Mouse (Mus musculus): ENCODE measurements around the gene Ptprd. TPM values are rescaled to one million over a fixed set of nuclear protein-coding genes. Genes with fewer than 3 reads are reported as not detected.

The Ptprd gene
- polyA plus RNA-seq, 1 experiment from 2014 or later: 18.6 TPM

- Histone ChIP-seq H3K27ac (ENCODE audit: low read depth, low read length) (no peak overlapping the region), H3K4me1 (ENCODE audit: control insufficient read depth, insufficient read depth, low read length) (no peaks in the 10 kb centered on the region), H3K9ac (ENCODE audit: low read length) (no peak overlapping the region), H3K36me3 (ENCODE audit: control insufficient read depth, insufficient read depth, low read length) (no peaks in the 10 kb centered on the region), H3K27me3 (ENCODE audit: control insufficient read depth, insufficient read depth, low read length) (no peaks in the 10 kb centered on the region), H3K4me2 (no peak overlapping the region), H3K9me3 (ENCODE audit: control insufficient read depth, low read length) (no peaks in the 10 kb centered on the region), H3K4me3 (ENCODE audit: low read depth, low read length) (no peak overlapping the region)
- ATAC-seq (ENCODE audit: low FRiP score) (no peak), DNase-seq (ENCODE audit: low spot score, missing footprints) (no peak)
- 85% methylated on average over 2 of the region's 2 CpGs for WGBS
These were observed 1056.2 kb downstream of the Ptprd start for GRCm38 (mm10) chr4:77155561-77155960.

DNA sequence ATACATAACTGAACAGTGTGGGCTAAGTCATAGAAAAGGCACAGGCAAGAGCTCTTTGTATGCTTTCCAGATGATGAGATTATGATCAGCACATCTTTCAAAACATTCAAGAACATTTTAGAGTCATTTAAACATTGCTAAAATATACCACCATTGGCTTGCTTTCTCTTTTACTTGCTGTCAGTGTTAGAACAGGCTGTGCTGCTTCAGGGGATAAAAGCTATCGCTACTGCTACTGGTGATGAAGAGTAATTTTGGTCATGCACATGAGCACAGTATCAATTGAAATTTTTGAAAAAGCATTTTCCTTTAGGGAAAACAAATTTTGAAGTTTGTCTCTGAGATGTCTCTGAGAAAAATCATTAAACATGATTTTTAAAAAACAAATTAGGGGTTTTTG lies 1056.7 kb downstream of the Ptprd start:
- DNase-seq (ENCODE audit: low spot score, missing footprints) (no peak), ATAC-seq (ENCODE audit: low FRiP score) (no peak)
- Histone ChIP-seq H3K4me3 (ENCODE audit: low read depth, low read length) (no peak overlapping the region), H3K27ac (ENCODE audit: low read depth, low read length) (no peak overlapping the region), H3K9ac (ENCODE audit: low read length) (no peak overlapping the region), H3K9me3 (ENCODE audit: control insufficient read depth, low read length) (no peaks in the 10 kb centered on the region), H3K4me1 (ENCODE audit: control insufficient read depth, insufficient read depth, low read length) (no peaks in the 10 kb centered on the region), H3K36me3 (ENCODE audit: control insufficient read depth, insufficient read depth, low read length) (no peaks in the 10 kb centered on the region), H3K4me2 (no peak overlapping the region), H3K27me3 (ENCODE audit: control insufficient read depth, insufficient read depth, low read length) (no peaks in the 10 kb centered on the region)
- WGBS: 100% methylated on average over 1 of the region's 1 CpGs

- H3K27me3 ChIP-seq (ENCODE audit: control insufficient read depth, insufficient read depth, low read length): no peaks in the 10 kb centered on the region
- no peaks in the 10 kb centered on the region for H3K9me3 ChIP-seq (ENCODE audit: control insufficient read depth, low read length)
- no peak overlapping the region for H3K4me2 ChIP-seq
- no peak overlapping the region for H3K9ac ChIP-seq (ENCODE audit: low read length)
- no peaks in the 10 kb centered on the region for H3K4me1 ChIP-seq (ENCODE audit: control insufficient read depth, insufficient read depth, low read length)
- no peak for DNase-seq (ENCODE audit: low spot score, missing footprints)
- H3K36me3 ChIP-seq (ENCODE audit: control insufficient read depth, insufficient read depth, low read length): no peaks in the 10 kb centered on the region
- no peak overlapping the region for H3K27ac ChIP-seq (ENCODE audit: low read depth, low read length)
- no peak for ATAC-seq (ENCODE audit: low FRiP score)
- no peak overlapping the region for H3K4me3 ChIP-seq (ENCODE audit: low read depth, low read length)
- WGBS: 91% methylated on average over 2 of the region's 2 CpGs
These were observed 1086.9 kb downstream of the Ptprd start for GRCm38 (mm10) chr4:77124852-77125251.

- Histone ChIP-seq H3K4me3 (ENCODE audit: low read depth, low read length) (no peak overlapping the region), H3K9me3 (ENCODE audit: control insufficient read depth, low read length) (no peaks in the 10 kb centered on the region), H3K4me2 (no peak overlapping the region), H3K27ac (ENCODE audit: low read depth, low read length) (no peak overlapping the region), H3K4me1 (ENCODE audit: control insufficient read depth, insufficient read depth, low read length) (no peaks in the 10 kb centered on the region), H3K36me3 (ENCODE audit: control insufficient read depth, insufficient read depth, low read length) (no peaks in the 10 kb centered on the region), H3K27me3 (ENCODE audit: control insufficient read depth, insufficient read depth, low read length) (no peaks in the 10 kb centered on the region), H3K9ac (ENCODE audit: low read length) (no peak overlapping the region)
- no peak for DNase-seq (ENCODE audit: low spot score, missing footprints)
- ATAC-seq (ENCODE audit: low FRiP score): no peak
- 87% methylated on average over 1 of the region's 1 CpGs for WGBS
These were observed 1100.9 kb downstream of the Ptprd start for GRCm38 (mm10) chr4:77110894-77111293.

GRCm38 (mm10) chr4:77107291-77107690 lies 1104.5 kb downstream of the Ptprd start:
- no peak for ATAC-seq (ENCODE audit: low FRiP score)
- DNase-seq (ENCODE audit: low spot score, missing footprints): no peak
- no peaks in the 10 kb centered on the region for H3K4me1 ChIP-seq (ENCODE audit: control insufficient read depth, insufficient read depth, low read length)
- H3K9ac ChIP-seq (ENCODE audit: low read length): no peak overlapping the region
- no peak overlapping the region for H3K4me2 ChIP-seq
- H3K27me3 ChIP-seq (ENCODE audit: control insufficient read depth, insufficient read depth, low read length): no peaks in the 10 kb centered on the region
- no peaks in the 10 kb centered on the region for H3K36me3 ChIP-seq (ENCODE audit: control insufficient read depth, insufficient read depth, low read length)
- H3K9me3 ChIP-seq (ENCODE audit: control insufficient read depth, low read length): no peaks in the 10 kb centered on the region
- 84% methylated on average over 2 of the region's 2 CpGs for WGBS
- H3K27ac ChIP-seq (ENCODE audit: low read depth, low read length): no peak overlapping the region
- no peak overlapping the region for H3K4me3 ChIP-seq (ENCODE audit: low read depth, low read length)

GRCm38 (mm10) chr4:77083165-77083564 lies 1128.6 kb downstream of the Ptprd start:
- Histone ChIP-seq H3K4me2 (no peak overlapping the region), H3K4me3 (ENCODE audit: low read depth, low read length) (no peak overlapping the region), H3K4me1 (ENCODE audit: control insufficient read depth, insufficient read depth, low read length) (no peaks in the 10 kb centered on the region), H3K27ac (ENCODE audit: low read depth, low read length) (no peak overlapping the region), H3K36me3 (ENCODE audit: control insufficient read depth, insufficient read depth, low read length) (no peaks in the 10 kb centered on the region), H3K27me3 (ENCODE audit: control insufficient read depth, insufficient read depth, low read length) (no peaks in the 10 kb centered on the region), H3K9me3 (ENCODE audit: control insufficient read depth, low read length) (no peaks in the 10 kb centered on the region), H3K9ac (ENCODE audit: low read length) (no peak overlapping the region)
- ATAC-seq (ENCODE audit: low FRiP score): peak; percentile 70; the same call in 1 of the 2 replicates
- 51% methylated on average over 3 of the region's 3 CpGs for WGBS
- DNase-seq (ENCODE audit: low spot score, missing footprints): no peak

DNA sequence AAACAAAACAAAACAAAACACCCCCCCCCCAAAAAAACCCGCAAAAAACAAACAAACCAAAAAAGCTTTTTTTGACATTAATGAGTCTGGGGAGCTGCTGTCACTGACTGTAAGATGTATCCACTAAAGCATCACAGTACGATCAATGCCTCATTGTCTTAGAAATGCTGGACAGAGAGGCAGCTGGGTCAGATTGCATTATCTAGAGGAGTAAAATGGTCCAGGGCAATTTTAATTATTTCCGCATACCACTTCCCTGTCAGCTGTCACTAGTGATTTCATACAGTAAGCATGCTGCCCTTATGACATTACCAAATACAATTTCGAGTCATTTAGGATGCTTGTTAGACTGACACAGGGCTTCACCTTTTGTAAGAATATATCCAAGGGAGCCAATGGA lies 1134.2 kb downstream of the Ptprd start:
- no peak overlapping the region for H3K4me2 ChIP-seq
- H3K9ac ChIP-seq (ENCODE audit: low read length): no peak overlapping the region
- no peaks in the 10 kb centered on the region for H3K9me3 ChIP-seq (ENCODE audit: control insufficient read depth, low read length)
- H3K36me3 ChIP-seq (ENCODE audit: control insufficient read depth, insufficient read depth, low read length): no peaks in the 10 kb centered on the region
- DNase-seq (ENCODE audit: low spot score, missing footprints) (no peak), ATAC-seq (ENCODE audit: low FRiP score) (no peak; the same call in 1 of the 2 replicates)
- 86% methylated on average over 4 of the region's 4 CpGs for WGBS
- H3K4me1 ChIP-seq (ENCODE audit: control insufficient read depth, insufficient read depth, low read length): no peaks in the 10 kb centered on the region
- no peak overlapping the region for H3K27ac ChIP-seq (ENCODE audit: low read depth, low read length)
- H3K27me3 ChIP-seq (ENCODE audit: control insufficient read depth, insufficient read depth, low read length): no peaks in the 10 kb centered on the region
- no peak overlapping the region for H3K4me3 ChIP-seq (ENCODE audit: low read depth, low read length)

DNA sequence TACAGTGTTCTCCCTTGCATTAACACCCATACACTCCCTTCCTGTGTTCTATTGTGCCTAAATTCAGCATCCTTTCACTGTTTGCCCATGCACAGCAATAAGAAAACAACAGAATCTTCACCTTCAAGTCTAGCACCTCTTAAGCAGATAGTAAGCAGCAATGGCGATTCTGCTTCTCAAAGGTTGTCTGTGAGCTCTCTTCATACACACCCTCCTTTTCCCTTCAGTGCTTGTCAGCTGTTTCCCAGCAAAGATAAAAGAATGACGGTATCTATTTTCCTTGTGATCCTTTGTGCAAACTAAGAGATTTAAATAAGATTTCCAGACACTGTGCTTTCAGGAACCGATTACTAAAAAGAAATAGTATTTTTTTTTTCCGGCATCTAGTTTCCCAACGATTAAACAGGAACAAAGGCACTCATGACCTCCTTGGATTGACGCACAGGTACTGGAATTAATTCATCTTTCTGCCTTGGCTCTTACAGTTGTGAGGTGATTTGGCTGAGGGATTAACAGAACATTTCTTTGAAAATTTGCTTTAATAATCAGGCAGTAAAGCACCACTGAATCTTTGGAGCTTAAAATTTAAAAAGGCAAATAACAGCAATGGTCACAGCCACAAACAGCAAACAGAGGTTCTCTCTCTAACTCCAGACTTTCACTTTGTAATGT lies 1161.1 kb downstream of the Ptprd start:
- Histone ChIP-seq H3K4me1 (ENCODE audit: control insufficient read depth, insufficient read depth, low read length) (peaks cover 2% of the 10 kb centered on the region; the same call in 1 of the 2 replicates), H3K9me3 (ENCODE audit: control insufficient read depth, low read length) (no peaks in the 10 kb centered on the region), H3K36me3 (ENCODE audit: control insufficient read depth, insufficient read depth, low read length) (no peaks in the 10 kb centered on the region), H3K27me3 (ENCODE audit: control insufficient read depth, insufficient read depth, low read length) (no peaks in the 10 kb centered on the region), H3K9ac (ENCODE audit: low read length) (no peak overlapping the region), H3K27ac (ENCODE audit: low read depth, low read length) (no peak overlapping the region), H3K4me3 (ENCODE audit: low read depth, low read length) (no peak overlapping the region), H3K4me2 (no peak overlapping the region)
- DNase-seq (ENCODE audit: low spot score, missing footprints) (peak; percentile 78), ATAC-seq (ENCODE audit: low FRiP score) (no peak)
- WGBS: 59% methylated on average over 6 of the region's 6 CpGs

- Histone ChIP-seq H3K9me3 (ENCODE audit: control insufficient read depth, low read length) (no peaks in the 10 kb centered on the region), H3K9ac (ENCODE audit: low read length) (no peak overlapping the region), H3K4me2 (no peak overlapping the region), H3K27ac (ENCODE audit: low read depth, low read length) (no peak overlapping the region), H3K4me3 (ENCODE audit: low read depth, low read length) (no peak overlapping the region), H3K36me3 (ENCODE audit: control insufficient read depth, insufficient read depth, low read length) (no peaks in the 10 kb centered on the region), H3K4me1 (ENCODE audit: control insufficient read depth, insufficient read depth, low read length) (no peaks in the 10 kb centered on the region), H3K27me3 (ENCODE audit: control insufficient read depth, insufficient read depth, low read length) (no peaks in the 10 kb centered on the region)
- DNase-seq (ENCODE audit: low spot score, missing footprints) (no peak), ATAC-seq (ENCODE audit: low FRiP score) (no peak)
- 79% methylated on average over 1 of the region's 1 CpGs for WGBS
These were observed 1207.3 kb downstream of the Ptprd start for GRCm38 (mm10) chr4:77004483-77004882.

Data from midbrain, embryonic 11.5 days (tissue).